In the genomic region with DNA sequence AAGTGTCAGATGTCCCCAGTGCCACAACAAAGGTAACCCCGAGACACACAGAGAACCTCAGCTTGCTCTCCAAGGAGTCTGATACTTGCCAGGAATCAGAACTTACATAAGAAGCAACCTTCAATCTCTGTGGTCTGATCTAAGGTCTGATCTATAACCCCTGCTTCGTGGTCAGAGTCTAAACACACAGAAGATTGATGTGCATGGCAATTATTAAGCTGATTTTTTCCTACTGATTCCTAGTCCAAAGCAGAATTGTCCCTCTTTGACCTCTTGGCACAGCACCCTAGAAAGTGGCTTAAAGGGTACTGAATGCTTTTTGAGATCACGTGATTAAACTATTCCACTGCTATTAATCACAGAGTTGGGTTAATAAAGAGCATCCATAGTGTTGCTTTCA, we compare ENCODE assay signal across 18 mouse cellular contexts. TPM values are rescaled to one million over a fixed set of nuclear protein-coding genes. Genes with fewer than 3 reads are reported as not detected.
"Had no signal": no experiment of that assay in that cellular context is flagged by ENCODE, and none has a peak within 500 bp of the region (broad histone marks: within the 10 kb centered on the region; RNA-seq: fewer than 3 reads in every experiment).

No protein-coding gene starts in this region.

- ATAC-seq: hindbrain, embryonic 16.5 days; midbrain, embryonic 15.5 days had no signal

- H3K27me3 ChIP-seq: intestine, embryonic 15.5 days; limb, embryonic 12.5 days; limb, embryonic 15.5 days; lung, embryonic 15.5 days; megakaryocyte, embryonic 14.5 days; midbrain, embryonic 15.5 days; neural tube, embryonic 12.5 days; neural tube, embryonic 15.5 days; stomach, embryonic 15.5 days had no signal

- H3K27ac ChIP-seq: intestine, embryonic 15.5 days; kidney, postnatal 0 days; limb, embryonic 12.5 days; limb, embryonic 15.5 days; liver, embryonic 14.5 days; midbrain, embryonic 10.5 days; midbrain, embryonic 15.5 days; neural tube, embryonic 12.5 days; neural tube, embryonic 15.5 days; stomach, embryonic 15.5 days had no signal

- H3K9me3 ChIP-seq: intestine, embryonic 15.5 days; limb, embryonic 12.5 days; limb, embryonic 15.5 days; lung, embryonic 15.5 days; megakaryocyte, embryonic 14.5 days; midbrain, embryonic 10.5 days; midbrain, embryonic 15.5 days; neural tube, embryonic 12.5 days; neural tube, embryonic 15.5 days; stomach, embryonic 15.5 days had no signal

- H3K4me2 ChIP-seq: intestine, embryonic 15.5 days; limb, embryonic 12.5 days; limb, embryonic 15.5 days; lung, embryonic 15.5 days; midbrain, embryonic 15.5 days; neural tube, embryonic 12.5 days; neural tube, embryonic 15.5 days; stomach, embryonic 15.5 days had no signal

- DNase-seq: right cerebral cortex, adult 18-20 months; right cerebral cortex, postnatal 14 days; right cerebral cortex, postnatal 4 days; spleen, adult 18-20 months; thymus, postnatal 25 days had no signal

- H3K4me3 ChIP-seq: intestine, embryonic 15.5 days; limb, embryonic 12.5 days; limb, embryonic 15.5 days; lung, embryonic 15.5 days; megakaryocyte, embryonic 14.5 days; midbrain, embryonic 10.5 days; midbrain, embryonic 15.5 days; neural tube, embryonic 12.5 days; neural tube, embryonic 15.5 days; stomach, embryonic 15.5 days had no signal

- H3K4me1 ChIP-seq: megakaryocyte, embryonic 14.5 days; midbrain, embryonic 10.5 days; midbrain, embryonic 15.5 days; neural tube, embryonic 12.5 days had no signal

- H3K9ac ChIP-seq: intestine, embryonic 15.5 days; limb, embryonic 12.5 days; limb, embryonic 15.5 days; liver, embryonic 14.5 days; lung, embryonic 15.5 days; midbrain, embryonic 15.5 days; neural tube, embryonic 12.5 days; neural tube, embryonic 15.5 days; stomach, embryonic 15.5 days had no signal

RNA-seq across cellular contexts. Expression of a gene that starts 54.8 kb away (rescaled TPM):
- polyA plus RNA-seq: hindbrain, embryonic 16.5 days; limb, embryonic 12.5 days; midbrain, embryonic 10.5 days; midbrain, embryonic 15.5 days; neural tube, embryonic 12.5 days; neural tube, embryonic 15.5 days had no signal
